Mouse (Mus musculus) CH12.LX (cell line): ENCODE results near the gene Tnnc2. TPM values are rescaled to one million over a fixed set of nuclear protein-coding genes. Genes with fewer than 3 reads are reported as not detected.
A peak's percentile ranks its signal among the peaks of the same experiment; 100 is the strongest.

Source experiments
- DNase-seq: peaks from one replicate; pipeline ENCODE4 v3.0.0-alpha.2; 2013; ENCODE audit errors: extremely low read depth
- H3K27ac ChIP-seq: 2 replicates; pipeline ENCODE4 v1.5.1; 2012; ENCODE audit warnings: low read depth, mild to moderate bottlenecking, control low read depth, moderate library complexity; ENCODE audit not compliant: insufficient read depth
- H3K27me3 ChIP-seq: replicated peaks from 2 replicates; pipeline ENCODE3; 2012; ENCODE audit warnings: inconsistent platforms
- H3K36me3 ChIP-seq, 2 experiments: replicated peaks in 1 of 2; 2 replicates each; pipeline versions ENCODE3 to v1.6.1; 2012; ENCODE audit warnings: inconsistent platforms in 1 of 2, low read length in 1 of 2, mild to moderate bottlenecking in 1 of 2, mixed read lengths in 1 of 2, moderate library complexity in 1 of 2; ENCODE audit not compliant: control insufficient read depth in 1 of 2, insufficient read depth in 1 of 2
- H3K4me1 ChIP-seq, 2 experiments: 2 replicates each; pipeline ENCODE4 v1.6.1; 2012; ENCODE audit warnings: inconsistent platforms in 1 of 2, moderate library complexity in 1 of 2; ENCODE audit not compliant: insufficient read depth in 2 of 2, control insufficient read depth in 1 of 2
- H3K4me2 ChIP-seq: 2 replicates; pipeline ENCODE4 v1.6.1; 2012; ENCODE audit warnings: low read depth, mild to moderate bottlenecking, control low read depth; ENCODE audit not compliant: poor library complexity, insufficient read depth, severe bottlenecking
- H3K4me3 ChIP-seq, 3 experiments: fragments of 150-350 bp in 1 of 3; sonication (generic) in 1 of 3; replicated peaks in 1 of 3; 2 replicates each; pipeline versions ENCODE3 to v1.5.1; 2011 to 2012; ENCODE audit warnings: low read depth in 2 of 3, low read length in 2 of 3, mild to moderate bottlenecking in 2 of 3, moderate library complexity in 2 of 3, control low read depth in 1 of 3, improper control_type of control experiment in 1 of 3, inconsistent platforms in 1 of 3, mixed read lengths in 1 of 3; ENCODE audit not compliant: poor library complexity in 1 of 3
- H3K79me2 ChIP-seq: replicated peaks from 2 replicates; pipeline ENCODE4 v1.6.1; 2012; ENCODE audit warnings: mild to moderate bottlenecking, moderate library complexity; ENCODE audit not compliant: control insufficient read depth, poor library complexity, insufficient read depth, severe bottlenecking; ENCODE audit errors: extremely low read depth
- H3K9ac ChIP-seq: 2 replicates; pipeline ENCODE4 v1.6.1; 2012; ENCODE audit warnings: low read depth, mild to moderate bottlenecking, control low read depth, moderate library complexity; ENCODE audit not compliant: insufficient read depth
- H3K9me3 ChIP-seq: replicated peaks from 2 replicates; pipeline ENCODE3; 2012; ENCODE audit warnings: low read length, inconsistent platforms, mixed read lengths
- BHLHE40 ChIP-seq: IDR thresholded peaks from 2 replicates; pipeline ENCODE4 v1.6.1; 2011; ENCODE audit warnings: mild to moderate bottlenecking, low read depth, low read length, improper control_type of control experiment
- CHD1 ChIP-seq: IDR thresholded peaks from 2 replicates; pipeline ENCODE4 v1.6.1; 2012; ENCODE audit warnings: low read depth, low read length, improper control_type of control experiment, inconsistent platforms
- CTCF ChIP-seq, 2 experiments: IDR thresholded peaks in 1 of 2; conservative IDR thresholded peaks in 1 of 2; 2 replicates each; pipeline ENCODE4 v1.5.1; 2011 to 2012; ENCODE audit warnings: low read depth in 2 of 2, low read length in 2 of 2, improper control_type of control experiment in 1 of 2, inconsistent platforms in 1 of 2, mild to moderate bottlenecking in 1 of 2, moderate library complexity in 1 of 2
- E2F4 ChIP-seq: IDR thresholded peaks from 2 replicates; pipeline ENCODE4 v1.6.1; 2011; ENCODE audit warnings: low read depth, low read length, improper control_type of control experiment; ENCODE audit not compliant: insufficient replicate concordance
- ETS1 ChIP-seq: conservative IDR thresholded peaks from 2 replicates; pipeline ENCODE4 v1.6.1; 2012; ENCODE audit warnings: low read depth, mild to moderate bottlenecking, inconsistent platforms, low read length, improper control_type of control experiment, moderate library complexity
- IRF4 ChIP-seq: IDR thresholded peaks from 2 replicates; pipeline ENCODE4 v1.6.1; 2014; ENCODE audit warnings: low read depth, mild to moderate bottlenecking, inconsistent platforms, low read length, improper control_type of control experiment
- JUND ChIP-seq: conservative IDR thresholded peaks from 2 replicates; pipeline ENCODE4 v1.6.1; 2011; ENCODE audit warnings: low read depth, low read length, improper control_type of control experiment
- MXI1 ChIP-seq: IDR thresholded peaks from 2 replicates; pipeline ENCODE4 v1.6.1; 2011; ENCODE audit warnings: mild to moderate bottlenecking, low read depth, low read length, improper control_type of control experiment
- NELFE ChIP-seq: IDR thresholded peaks from 2 replicates; pipeline ENCODE4 v1.6.1; 2011; ENCODE audit warnings: low read depth, low read length, improper control_type of control experiment
- UBTF ChIP-seq: IDR thresholded peaks from 2 replicates; pipeline ENCODE4 v1.6.1; 2012; ENCODE audit warnings: low read depth, mild to moderate bottlenecking, inconsistent platforms, low read length, improper control_type of control experiment, moderate library complexity
- USF2 ChIP-seq: conservative IDR thresholded peaks from 2 replicates; pipeline ENCODE4 v1.6.1; 2011; ENCODE audit warnings: low read depth, low read length, improper control_type of control experiment
- ZC3H11A ChIP-seq: IDR thresholded peaks from 2 replicates; pipeline ENCODE4 v1.6.1; 2012; ENCODE audit warnings: low read depth, mild to moderate bottlenecking, inconsistent platforms, low read length, improper control_type of control experiment
- dilution Hi-C: fragments of 300-500 bp; cut with MboI; formaldehyde crosslinking; loops from 2 replicates; pipeline ENCODE4 v1.14.3; 2020; ENCODE audit warnings: low sequenced_read_pairs; ENCODE audit not compliant: extremely low pct_unique_long_range_greater_than_20kb, extremely low pct_ligation_motif_present
- in situ Hi-C: fragments of 300-500 bp; cut with MboI; formaldehyde crosslinking; loops from 3 replicates; pipeline ENCODE4 v1.14.3; 2019; ENCODE audit warnings: low sequenced_read_pairs, low pct_ligation_motif_present, low pct_unique_long_range_greater_than_20kb, mixed read lengths
- polyA plus RNA-seq: library from polyadenylated mRNA; unstranded; fragments of >175 nt; gene quantifications from 2 replicates; pipeline ENCODE4 v1.2.1, GENCODE M21; 2012; ENCODE audit warnings: low read depth; ENCODE audit not compliant: insufficient read length
- total RNA-seq, 2 experiments: library from RNA; depleted of rRNA; stranded (reverse); fragments of 300-350 nt in 1 of 2; fragments of >200 nt in 1 of 2; gene quantifications; 2 replicates each; pipeline ENCODE4 v1.2.3; 2012 to 2014

Tnnc2 gene
- total and polyA plus RNA-seq, 3 experiments = not detected

DNA sequence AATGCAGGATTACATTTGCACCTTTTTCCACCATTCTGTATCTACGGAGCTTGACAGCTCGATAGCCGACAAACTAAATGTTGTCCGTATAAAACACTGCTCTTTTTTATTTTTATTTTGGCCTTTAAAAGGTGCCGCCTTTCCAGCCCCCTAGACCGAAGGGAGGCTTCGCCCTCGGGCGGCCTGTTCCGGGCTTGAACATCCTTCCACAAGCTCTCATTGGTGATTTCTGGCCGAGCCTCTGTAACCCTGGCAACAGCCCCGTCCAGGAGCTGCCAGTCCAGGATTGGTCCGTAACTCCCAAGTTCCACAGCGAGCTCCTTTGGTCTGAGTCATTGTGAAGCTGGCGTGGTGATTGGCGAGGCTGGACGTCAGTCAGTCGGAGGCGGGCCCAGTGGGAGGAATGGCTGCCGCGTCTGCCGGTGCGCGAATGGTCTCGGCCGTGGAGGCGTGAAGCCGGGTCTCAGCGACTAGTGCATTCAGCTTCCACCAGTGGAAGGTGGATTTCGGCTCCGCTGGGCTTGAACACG is 42.9 kb upstream of the Tnnc2 start, which contains the start of gene Zswim1 (continued):
- TF ChIP-seq JUND = peak; percentile 74
- TF ChIP-seq UBTF = no peak
- no peak for TF ChIP-seq ZC3H11A
- TF ChIP-seq MXI1 = peak; percentile 93
- TF ChIP-seq USF2 = no peak
- TF ChIP-seq ETS1 = no peak
- TF ChIP-seq CHD1 = no peak
- no peak for TF ChIP-seq BHLHE40
- TF ChIP-seq NELFE = peak; percentile 87

DNA sequence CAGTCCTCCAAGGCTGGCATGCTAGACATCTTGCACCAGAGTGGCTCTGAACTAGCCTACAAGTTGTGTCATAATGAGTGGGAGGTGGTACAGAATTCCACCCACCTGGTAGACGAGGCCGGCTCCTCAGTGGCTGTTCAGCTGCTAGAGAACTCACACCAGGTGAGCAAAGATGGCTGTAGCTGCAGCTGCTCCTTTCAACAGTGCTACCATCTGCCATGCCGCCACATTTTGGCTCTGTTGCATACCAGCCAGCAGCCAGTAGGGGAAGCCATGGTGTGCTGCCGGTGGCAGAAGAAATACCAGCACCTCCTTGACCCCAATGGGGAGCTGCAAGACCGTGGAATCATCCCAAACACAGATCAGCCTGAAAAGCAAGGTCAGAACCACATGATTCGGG is 41.3 kb upstream of the Tnnc2 start:
- DNase-seq = no peak
- no peak overlapping the region for H3K9ac ChIP-seq
- no peaks in the 10 kb centered on the region; the same call in 1 of the 2 replicates for H3K79me2 ChIP-seq
- TF ChIP-seq IRF4 = no peak
- TF ChIP-seq, all 38 proteins: peak for 0
- in situ Hi-C loops (no loop called here), dilution Hi-C loops (no loop called here)
- Histone ChIP-seq H3K4me3 (no peak overlapping the region), H3K9me3 (no peaks in the 10 kb centered on the region), H3K4me2 (no peak overlapping the region), H3K36me3 (peaks cover 26 to 45% of the 10 kb centered on the region in 2 experiments), H3K27ac (no peak overlapping the region), H3K27me3 (no peaks in the 10 kb centered on the region), H3K4me1 (peaks cover 0 to 14% of the 10 kb centered on the region in 2 experiments; a peak in 3 of 4 replicates)

DNA sequence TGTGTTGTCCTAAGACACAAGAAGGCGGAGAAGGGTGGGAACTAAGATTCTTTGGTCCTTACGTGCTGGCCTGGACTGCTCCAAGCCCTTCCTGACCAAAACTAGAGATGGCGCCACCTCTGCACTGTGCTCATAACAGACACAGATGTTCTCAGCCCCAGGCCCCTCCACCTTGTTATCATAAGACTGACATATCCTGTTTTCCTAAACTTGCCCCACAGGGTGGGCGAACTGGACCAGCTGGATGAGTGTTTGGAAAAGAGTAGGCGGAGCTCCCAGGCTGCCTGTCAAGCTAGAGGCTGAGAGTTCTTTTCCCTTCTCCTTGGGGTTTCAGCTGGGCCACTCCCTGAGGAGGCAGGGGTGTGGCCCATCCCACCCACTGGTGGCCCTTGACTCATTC is 37.9 kb upstream of the Tnnc2 start:
- Histone ChIP-seq H3K4me1 (peaks cover 0 to 6% of the 10 kb centered on the region in 2 experiments; a peak in 2 of 4 replicates), H3K36me3 (peaks cover 11 to 47% of the 10 kb centered on the region in 2 experiments), H3K4me3 (no peak overlapping the region)
- DNase-seq = no peak
- in situ Hi-C loops = no loop called here
- TF ChIP-seq E2F4 (no peak), CTCF (conservative IDR thresholded peaks at IDR 0.05 in 1 of 2, IDR thresholded peaks at IDR 0.05 in 1 of 2; ENCODE audit: low read depth in 2 of 2, low read length in 2 of 2) (peak in 1 of 2 experiments; percentile 29; a peak in 2 of 4 replicates)
- TF ChIP-seq, all 38 proteins: peak for 1
- Histone ChIP-seq H3K27me3 (no peaks in the 10 kb centered on the region), H3K79me2 (no peaks in the 10 kb centered on the region), H3K9ac (no peak overlapping the region), H3K9me3 (no peaks in the 10 kb centered on the region), H3K27ac (no peak overlapping the region), H3K4me2 (no peak overlapping the region)
- dilution Hi-C loops = no loop called here
